Mouse (Mus musculus): ENCODE results near the gene Bcat1. TPM values are rescaled to one million over a fixed set of nuclear protein-coding genes. Genes with fewer than 3 reads are reported as not detected.

Gene Bcat1
- polyA plus RNA-seq, 1 experiment from 2014 or later, result 0.44 TPM

DNA sequence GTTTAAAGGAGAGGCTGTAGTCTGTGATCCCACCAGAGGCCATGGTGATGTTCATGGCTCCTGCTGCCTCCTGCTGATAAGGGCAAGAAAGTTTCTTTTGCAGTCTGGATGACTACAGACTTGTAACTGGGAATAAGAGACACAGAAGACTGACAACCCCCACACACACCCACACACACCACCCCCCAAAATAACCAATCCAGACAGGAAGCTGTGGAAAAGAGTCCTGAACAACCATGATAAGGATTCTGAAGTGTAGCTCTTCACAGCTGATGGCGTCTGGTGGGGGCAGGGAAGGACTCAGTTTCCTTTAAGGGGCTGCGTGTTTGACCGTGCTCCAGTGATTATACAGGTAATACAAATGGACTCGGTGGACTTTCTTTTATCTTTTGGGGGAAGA is 13.4 kb upstream of the Bcat1 start:
- H3K9me3 ChIP-seq (ENCODE audit: low read length), result no peaks in the 10 kb centered on the region
- no peak overlapping the region for H3K9ac ChIP-seq (replicated peaks; ENCODE audit: low read depth)
- 32% methylated on average over 4 of the region's 4 CpGs for WGBS
- H3K27ac ChIP-seq (ENCODE audit: low read length), result no peak overlapping the region
- H3K27me3 ChIP-seq (replicated peaks; ENCODE audit: insufficient read depth, low read length), result no peaks in the 10 kb centered on the region
- no peaks in the 10 kb centered on the region for H3K4me1 ChIP-seq (ENCODE audit: insufficient read depth, low read depth, low read length)
- no peaks in the 10 kb centered on the region for H3K36me3 ChIP-seq (ENCODE audit: insufficient read depth, low read length)
- TF ChIP-seq EP300 (IDR thresholded peaks at IDR 0.05) (no peak), CTCF (IDR thresholded peaks at IDR 0.05) (no peak)
- no peak overlapping the region for H3K4me3 ChIP-seq (ENCODE audit: low read depth, low read length)
- DNase-seq (ENCODE audit: low spot score) (no peak), ATAC-seq (no peak)
- H3K4me2 ChIP-seq (replicated peaks; ENCODE audit: low read depth, low read length), result no peak overlapping the region

DNA sequence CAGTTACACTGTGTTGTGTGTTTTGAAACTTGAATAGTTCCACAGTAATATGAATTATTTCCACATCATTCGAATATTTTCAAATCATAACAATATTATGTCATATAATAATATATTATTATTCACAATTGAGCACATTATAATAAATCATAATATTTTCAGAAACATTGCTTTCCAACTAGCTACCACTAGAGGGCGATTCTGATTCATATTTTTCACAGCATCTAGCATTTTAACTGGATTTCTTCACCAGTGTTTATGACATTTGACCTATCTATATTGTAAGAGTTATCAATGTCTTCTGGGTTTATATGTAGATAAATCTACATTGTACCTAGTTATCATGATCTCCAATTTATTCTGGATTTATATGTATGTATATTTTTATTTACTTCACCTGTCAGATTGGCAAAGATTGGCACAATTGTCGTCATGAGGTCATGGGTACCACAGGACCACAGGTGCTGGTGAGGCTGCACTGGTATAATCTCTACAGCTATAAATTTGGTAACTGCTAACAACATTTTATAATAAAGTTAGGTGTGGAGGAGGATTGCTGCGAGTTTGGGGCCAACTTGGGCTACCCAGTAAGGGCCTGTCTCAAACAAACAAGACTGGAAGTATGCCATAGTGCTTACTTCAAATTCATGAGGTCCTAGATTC is 12.6 kb upstream of the Bcat1 start:
- Histone ChIP-seq H3K27ac (ENCODE audit: low read length) (no peak overlapping the region), H3K9me3 (ENCODE audit: low read length) (no peaks in the 10 kb centered on the region), H3K9ac (replicated peaks; ENCODE audit: low read depth) (no peak overlapping the region), H3K4me1 (ENCODE audit: insufficient read depth, low read depth, low read length) (no peaks in the 10 kb centered on the region), H3K27me3 (replicated peaks; ENCODE audit: insufficient read depth, low read length) (no peaks in the 10 kb centered on the region), H3K4me3 (ENCODE audit: low read depth, low read length) (no peak overlapping the region), H3K4me2 (replicated peaks; ENCODE audit: low read depth, low read length) (no peak overlapping the region), H3K36me3 (ENCODE audit: insufficient read depth, low read length) (no peaks in the 10 kb centered on the region)
- no peak for ATAC-seq
- TF ChIP-seq CTCF (IDR thresholded peaks at IDR 0.05) (peak; percentile 66), EP300 (IDR thresholded peaks at IDR 0.05) (0 out of 2 replicates have a peak, but pooled peaks have one; percentile 14)
- WGBS, result 44% methylated on average over 4 of the region's 4 CpGs
- DNase-seq (ENCODE audit: low spot score), result peak; percentile 63

DNA sequence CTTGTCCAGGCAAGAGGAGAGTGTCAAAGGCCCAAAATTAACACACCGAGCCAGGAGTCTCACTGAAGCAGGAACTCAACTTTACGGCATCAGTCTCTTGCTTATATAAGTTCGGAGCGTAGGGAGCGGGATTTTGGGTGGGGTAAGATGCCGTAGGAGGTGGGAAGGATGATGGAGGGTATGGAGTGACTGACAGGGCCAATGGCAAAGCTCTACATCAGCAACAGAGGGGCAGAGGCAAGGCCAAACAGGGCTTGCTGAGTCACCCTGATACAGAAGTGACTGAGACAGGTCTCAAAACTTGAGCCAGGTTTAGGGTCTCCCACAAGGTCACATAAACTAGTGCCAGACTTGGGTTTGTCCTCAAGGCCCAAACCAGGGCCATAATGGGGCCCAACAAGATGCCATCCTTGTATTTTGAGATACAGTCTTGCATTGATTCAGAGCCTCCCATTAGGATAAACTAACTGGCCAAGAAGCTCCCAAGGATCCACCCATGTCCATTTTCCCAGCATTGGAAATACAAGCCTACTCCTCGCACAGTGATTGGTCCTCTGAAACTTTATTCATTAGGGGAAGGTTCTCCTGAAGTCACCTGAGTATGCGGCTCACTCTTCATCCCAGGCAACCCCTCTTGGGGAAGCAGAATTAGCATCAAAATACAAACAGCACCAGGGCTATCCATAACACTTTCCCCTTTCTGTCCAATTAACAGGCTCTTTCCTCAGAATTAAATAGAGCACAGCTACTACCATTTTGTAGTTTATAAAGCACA is 8.5 kb upstream of the Bcat1 start:
- Histone ChIP-seq H3K36me3 (ENCODE audit: insufficient read depth, low read length) (no peaks in the 10 kb centered on the region), H3K4me3 (ENCODE audit: low read depth, low read length) (no peak overlapping the region), H3K9ac (replicated peaks; ENCODE audit: low read depth) (no peak overlapping the region), H3K4me2 (replicated peaks; ENCODE audit: low read depth, low read length) (no peak overlapping the region), H3K4me1 (ENCODE audit: insufficient read depth, low read depth, low read length) (no peaks in the 10 kb centered on the region), H3K9me3 (ENCODE audit: low read length) (no peaks in the 10 kb centered on the region), H3K27ac (ENCODE audit: low read length) (no peak overlapping the region), H3K27me3 (replicated peaks; ENCODE audit: insufficient read depth, low read length) (no peaks in the 10 kb centered on the region)
- TF ChIP-seq CTCF (IDR thresholded peaks at IDR 0.05) (no peak), EP300 (IDR thresholded peaks at IDR 0.05) (no peak)
- no peak for ATAC-seq
- no peak for DNase-seq (ENCODE audit: low spot score)
- 91% methylated on average over 8 of the region's 8 CpGs for WGBS

DNA sequence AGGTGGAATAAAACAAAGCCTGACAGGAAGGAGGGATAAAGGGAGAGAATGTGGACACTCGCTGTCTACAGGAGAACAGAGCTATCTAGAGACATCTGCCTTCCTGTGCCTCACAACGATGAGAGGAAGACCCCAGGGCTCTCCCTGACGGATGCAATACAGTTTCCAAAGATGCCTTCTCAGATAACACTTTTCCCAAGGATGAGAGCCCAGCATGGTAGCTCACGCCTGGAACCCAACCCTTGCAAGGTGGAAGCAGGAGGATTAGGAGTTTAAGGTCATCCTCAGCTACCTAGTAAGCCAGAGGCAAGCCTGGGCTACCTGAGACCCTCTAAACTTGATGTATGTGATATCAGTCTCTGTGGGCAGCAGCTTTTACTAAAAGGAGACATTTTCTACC is 5.7 kb upstream of the Bcat1 start:
- Histone ChIP-seq H3K36me3 (ENCODE audit: insufficient read depth, low read length) (no peaks in the 10 kb centered on the region), H3K27ac (ENCODE audit: low read length) (no peak overlapping the region), H3K4me1 (ENCODE audit: insufficient read depth, low read depth, low read length) (no peaks in the 10 kb centered on the region), H3K4me2 (replicated peaks; ENCODE audit: low read depth, low read length) (no peak overlapping the region), H3K4me3 (ENCODE audit: low read depth, low read length) (no peak overlapping the region), H3K9me3 (ENCODE audit: low read length) (no peaks in the 10 kb centered on the region), H3K9ac (replicated peaks; ENCODE audit: low read depth) (no peak overlapping the region), H3K27me3 (replicated peaks; ENCODE audit: insufficient read depth, low read length) (no peaks in the 10 kb centered on the region)
- 63% methylated on average over 4 of the region's 4 CpGs for WGBS
- TF ChIP-seq CTCF (IDR thresholded peaks at IDR 0.05) (no peak), EP300 (IDR thresholded peaks at IDR 0.05) (no peak)
- ATAC-seq, result no peak
- DNase-seq (ENCODE audit: low spot score), result no peak

DNA sequence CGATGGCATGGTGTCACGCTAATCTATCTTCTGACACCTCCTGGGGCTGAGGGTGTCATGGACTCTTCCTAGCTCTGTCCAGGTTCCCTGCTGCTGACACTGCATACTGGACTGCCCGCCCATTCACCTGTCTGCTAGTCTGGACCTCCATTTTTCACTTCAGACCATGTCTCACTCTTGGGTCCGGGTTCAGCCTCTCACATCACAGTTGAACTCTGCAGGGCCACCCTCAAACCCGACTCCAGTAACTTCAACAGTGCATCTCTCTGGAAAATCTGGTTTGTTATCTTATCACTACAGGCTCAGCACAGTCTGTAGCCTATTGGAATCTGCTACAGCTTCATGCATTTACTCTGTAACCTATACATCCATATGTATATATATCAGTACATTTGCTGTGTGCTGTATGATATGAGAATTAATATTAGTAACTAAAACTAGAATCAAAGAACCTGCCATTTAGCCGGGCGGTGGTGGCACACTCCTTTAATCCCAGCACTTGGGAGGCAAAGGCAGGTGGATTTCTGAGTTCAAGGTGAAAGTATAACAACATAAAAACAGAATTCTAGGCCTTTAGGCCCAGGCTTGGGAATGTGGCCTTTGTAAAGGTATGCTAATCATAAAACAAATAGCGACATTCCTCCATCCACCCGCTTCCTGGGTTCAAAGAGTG is 3.2 kb upstream of the Bcat1 start:
- Histone ChIP-seq H3K27ac (ENCODE audit: low read length) (no peak overlapping the region), H3K4me1 (ENCODE audit: insufficient read depth, low read depth, low read length) (peaks cover 8% of the 10 kb centered on the region), H3K4me2 (replicated peaks; ENCODE audit: low read depth, low read length) (no peak overlapping the region), H3K9ac (replicated peaks; ENCODE audit: low read depth) (no peak overlapping the region), H3K9me3 (ENCODE audit: low read length) (no peaks in the 10 kb centered on the region), H3K4me3 (ENCODE audit: low read depth, low read length) (no peak overlapping the region), H3K27me3 (replicated peaks; ENCODE audit: insufficient read depth, low read length) (peaks cover 10% of the 10 kb centered on the region), H3K36me3 (ENCODE audit: insufficient read depth, low read length) (no peaks in the 10 kb centered on the region)
- WGBS, result 65% methylated on average over 8 of the region's 9 CpGs
- DNase-seq (ENCODE audit: low spot score), result no peak
- no peak for ATAC-seq
- TF ChIP-seq EP300 (IDR thresholded peaks at IDR 0.05), result no peak
- TF ChIP-seq CTCF (IDR thresholded peaks at IDR 0.05), result no peak

DNA sequence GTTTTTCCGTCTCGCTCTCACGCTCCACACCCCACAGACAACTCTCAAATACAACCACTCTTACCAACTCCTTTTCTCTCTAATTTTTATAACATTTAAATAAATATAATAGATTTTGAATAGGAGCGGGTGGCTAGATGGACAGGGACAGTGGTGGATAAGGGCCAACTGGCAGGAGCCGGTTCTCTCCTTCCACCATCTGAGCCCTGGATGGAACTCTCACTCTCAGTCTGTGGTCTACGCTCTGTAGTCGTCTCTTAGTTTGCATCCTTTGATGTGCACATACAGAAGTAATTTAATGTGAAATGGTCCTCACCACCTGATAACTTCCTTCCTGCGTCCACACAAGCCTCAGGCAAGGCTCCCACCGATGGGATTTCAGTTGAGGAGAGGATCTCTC is 302 bp upstream of the Bcat1 start:
- no peak overlapping the region for H3K27ac ChIP-seq (ENCODE audit: low read length)
- no peak overlapping the region for H3K9ac ChIP-seq (replicated peaks; ENCODE audit: low read depth)
- H3K4me3 ChIP-seq (ENCODE audit: low read depth, low read length), result no peak overlapping the region
- 25% methylated on average over 9 of the region's 9 CpGs for whole genome bisulfite sequencing
- TF ChIP-seq EP300 (IDR thresholded peaks at IDR 0.05) (no peak), CTCF (IDR thresholded peaks at IDR 0.05) (no peak)
- no peaks in the 10 kb centered on the region for H3K36me3 ChIP-seq (ENCODE audit: insufficient read depth, low read length)
- ATAC-seq (no peak), DNase-seq (ENCODE audit: low spot score) (no peak)
- H3K4me1 ChIP-seq (ENCODE audit: insufficient read depth, low read depth, low read length), result peaks cover 8% of the 10 kb centered on the region
- peaks cover 10% of the 10 kb centered on the region for H3K27me3 ChIP-seq (replicated peaks; ENCODE audit: insufficient read depth, low read length)
- H3K4me2 ChIP-seq (replicated peaks; ENCODE audit: low read depth, low read length), result 0 out of 2 replicates have a peak overlapping the region, but pooled peaks have one; percentile 52
- H3K9me3 ChIP-seq (ENCODE audit: low read length), result no peaks in the 10 kb centered on the region
